Mouse (Mus musculus) telencephalon, adult 2 months (tissue): ENCODE data around the gene Nsd1.

Experiments
- DNase-seq: peaks from one replicate; pipeline ENCODE4 v3.0.0-alpha.2; 2011; ENCODE audit warnings: low read depth, low spot score

Gene Nsd1

GRCm38 (mm10) chr13:55255052-55255652, 45.6 kb downstream of the Nsd1 start:
- no peak for DNase-seq

GRCm38 (mm10) chr13:55258651-55259050, 49.1 kb downstream of the Nsd1 start:
- DNase-seq, result no peak

- DNase-seq, result no peak
Measured at GRCm38 (mm10) chr13:55261521-55261920, 51.9 kb downstream of the Nsd1 start.

GRCm38 (mm10) chr13:55262096-55262495, 52.5 kb downstream of the Nsd1 start:
- DNase-seq, result no peak

GRCm38 (mm10) chr13:55277203-55277602, 67.6 kb downstream of the Nsd1 start:
- no peak for DNase-seq

- DNase-seq, result no peak
Measured at GRCm38 (mm10) chr13:55277646-55278045, 68.1 kb downstream of the Nsd1 start.

GRCm38 (mm10) chr13:55288854-55289253, 79.3 kb downstream of the Nsd1 start:
- DNase-seq, result no peak

- DNase-seq, result no peak
Measured at GRCm38 (mm10) chr13:55296760-55297159, 87.2 kb downstream of the Nsd1 start.

- DNase-seq, result no peak
Measured at GRCm38 (mm10) chr13:55300913-55301312, 91.3 kb downstream of the Nsd1 start.

GRCm38 (mm10) chr13:55312028-55312630, 102.5 kb downstream of the Nsd1 start:
- DNase-seq, result peak; percentile 74

- DNase-seq, result no peak
Measured at GRCm38 (mm10) chr13:55313051-55313450, 103.5 kb downstream of the Nsd1 start.

GRCm38 (mm10) chr13:55314891-55315412, 105.4 kb downstream of the Nsd1 start:
- DNase-seq, result no peak

- no peak for DNase-seq
Measured at GRCm38 (mm10) chr13:55318351-55318750, 108.8 kb downstream of the Nsd1 start.

- no peak for DNase-seq
Measured at GRCm38 (mm10) chr13:55319931-55320533, 110.5 kb downstream of the Nsd1 start, which contains the start of gene Prelid1. TSS of gene Prelid1 (plus strand) at chr13:55320500.

GRCm38 (mm10) chr13:55321434-55322129, 112.0 kb downstream of the Nsd1 start, which contains the start of gene Rab24:
TSS of gene Rab24 (minus strand) at chr13:55321946.
- peak; percentile 72 for DNase-seq

- DNase-seq, result peak; percentile 47
Measured at GRCm38 (mm10) chr13:55322130-55322825, 112.7 kb downstream of the Nsd1 start.

GRCm38 (mm10) chr13:55325596-55325995, 116.0 kb downstream of the Nsd1 start:
- DNase-seq, result no peak

GRCm38 (mm10) chr13:55327169-55327568, 117.6 kb downstream of the Nsd1 start:
- DNase-seq, result no peak

GRCm38 (mm10) chr13:55327633-55328032, 118.1 kb downstream of the Nsd1 start:
- DNase-seq, result peak; percentile 96

GRCm38 (mm10) chr13:55328171-55328570, 118.6 kb downstream of the Nsd1 start:
- DNase-seq, result no peak

- no peak for DNase-seq
Measured at GRCm38 (mm10) chr13:55328641-55329040, 119.1 kb downstream of the Nsd1 start.
